Mouse (Mus musculus): ENCODE data around the gene Rab6a.

Gene Rab6a

DNA sequence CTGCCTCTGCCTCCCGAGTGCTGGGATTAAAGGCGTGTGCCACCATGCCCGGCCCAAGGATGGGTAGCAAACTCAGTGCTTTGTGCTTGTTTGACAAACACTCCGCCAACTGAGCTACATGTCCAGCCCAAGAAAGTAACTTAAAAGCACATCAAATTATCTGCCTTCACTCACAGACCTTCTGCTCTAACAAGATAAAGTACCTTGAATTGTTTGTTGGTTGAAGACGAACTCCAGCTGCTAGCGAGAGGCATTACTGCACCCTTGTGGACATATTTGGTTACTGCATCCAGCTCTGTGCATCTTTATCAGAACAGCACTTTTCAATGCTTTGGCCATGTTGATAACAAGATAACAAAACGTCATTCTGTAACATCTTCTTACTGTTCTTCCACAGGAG, 77.3 kb downstream of the Rab6a start:
- peak; percentile 69 to 78 for DNase-seq

DNA sequence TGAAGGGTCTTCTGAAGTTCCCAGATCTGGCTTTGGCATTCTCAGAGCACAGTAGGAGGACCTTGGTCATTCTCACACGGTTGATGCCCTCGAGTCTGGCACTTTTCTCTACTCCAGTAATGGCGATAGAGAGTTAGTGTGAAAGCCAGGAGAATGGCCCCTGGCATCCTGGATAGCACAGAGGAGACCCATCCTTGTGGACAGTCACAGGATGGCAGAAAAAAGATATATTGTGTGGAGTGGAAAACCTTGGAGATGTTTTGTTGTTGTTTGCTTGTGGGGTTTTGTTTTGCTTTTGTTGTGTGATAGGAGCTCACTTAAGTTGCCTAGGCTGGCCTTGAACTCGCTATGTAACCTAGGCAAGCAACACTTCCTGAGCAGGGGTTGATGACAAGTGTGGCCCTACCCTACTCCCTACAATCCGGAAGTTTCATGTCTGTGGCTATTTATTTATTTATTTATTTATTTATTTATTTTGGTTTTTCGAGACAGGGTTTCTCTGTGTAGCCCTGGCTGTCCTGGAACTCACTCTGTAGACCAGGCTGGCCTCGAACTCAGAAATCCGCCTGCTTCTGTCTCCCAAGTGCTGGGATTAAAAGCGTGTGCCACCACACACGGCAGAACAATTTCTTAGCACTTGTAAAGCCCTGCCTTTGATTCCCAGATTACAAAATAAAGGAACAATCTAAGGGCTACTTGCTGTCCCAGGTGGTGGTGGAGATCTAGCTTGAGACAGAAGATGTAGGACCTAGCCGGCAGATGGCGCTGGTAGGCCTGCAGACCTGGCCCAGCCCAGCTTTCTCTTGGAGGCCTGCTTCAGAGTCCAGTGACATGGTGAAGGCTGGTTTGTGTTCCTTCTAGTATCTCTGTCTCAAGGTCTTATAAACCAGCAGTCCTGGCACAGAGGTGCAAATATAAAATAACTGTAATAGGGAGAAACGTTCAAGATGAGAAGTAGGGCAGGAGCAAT, 78.1 kb downstream of the Rab6a start:
- DNase-seq, result peak; percentile 90 to 92

- no peak for DNase-seq
These were observed 81.3 kb downstream of the Rab6a start for GRCm38 (mm10) chr7:100688471-100688870.

Data from cerebellum, postnatal 14 days (tissue).